Mouse (Mus musculus) hematopoietic stem cell, adult 5-6 weeks (primary cell): ENCODE results near the gene Bclaf1. TPM values are rescaled to one million over a fixed set of nuclear protein-coding genes. Genes with fewer than 3 reads are reported as not detected.
A peak's percentile ranks its signal among the peaks of the same experiment; 100 is the strongest.

Experiments used
- ATAC-seq, 2 experiments: fragments of 125-278 bp in 1 of 2; replicated peaks in 1 of 2; 2 replicates each; pipeline ENCODE4 v1.8.0; 2016 to 2017; ENCODE audit warnings: inconsistent platforms in 2 of 2, mild to moderate bottlenecking in 2 of 2, moderate number of reproducible peaks in 2 of 2, low read depth in 1 of 2, moderate TSS enrichment in 1 of 2; ENCODE audit not compliant: low FRiP score in 2 of 2, poor library complexity in 2 of 2, severe bottlenecking in 2 of 2, insufficient read depth in 1 of 2, low TSS enrichment in 1 of 2
- total RNA-seq: library from RNA; stranded (forward); fragments of 172-1452, 232-1000 nt; gene quantifications from 2 replicates; pipeline ENCODE4 v1.2.3, GENCODE M21; 2017

Bclaf1 gene
- total RNA-seq = 575 and 650 TPM in 2 replicates

DNA sequence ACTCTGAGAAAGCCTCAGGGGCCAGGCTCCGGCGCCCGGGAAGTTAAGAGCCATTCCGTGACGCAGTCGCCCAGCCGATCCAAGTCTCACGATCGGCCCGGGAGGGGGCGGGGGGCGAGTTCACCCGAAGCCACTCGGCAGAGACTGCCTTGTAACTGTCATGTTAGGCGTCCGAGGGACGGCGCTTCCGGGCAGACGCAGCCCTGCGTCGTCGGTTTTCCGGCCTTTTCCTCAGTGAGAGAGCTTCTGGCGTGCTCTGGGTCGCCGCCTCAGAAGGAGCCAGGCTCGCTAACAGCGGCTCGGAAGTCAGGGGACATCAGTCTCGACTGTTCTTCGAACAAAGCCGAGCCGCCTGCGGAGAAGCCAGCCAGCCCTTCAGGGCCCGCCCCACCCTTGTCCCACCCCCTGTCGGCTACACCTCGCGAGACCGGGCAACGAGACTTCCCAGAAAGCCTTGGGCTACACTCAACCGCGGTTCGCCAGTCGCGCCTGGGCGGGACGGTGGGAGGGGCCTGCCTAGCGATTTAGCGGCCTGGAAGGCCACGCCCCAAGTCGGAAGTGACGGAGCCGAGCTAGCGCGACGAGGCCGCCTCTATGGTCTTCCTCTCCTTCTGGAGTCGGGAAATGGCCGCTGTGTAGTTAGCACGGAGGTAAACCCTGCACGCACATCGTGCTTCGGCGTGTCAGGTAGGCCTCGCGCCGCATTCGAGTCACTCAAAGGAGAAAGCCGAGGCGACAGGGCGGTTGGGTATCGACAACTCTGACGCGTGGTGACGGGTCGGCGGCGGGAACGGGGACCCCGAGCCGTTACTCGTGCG, at the start of gene Bclaf1:
Bclaf1 (plus strand) TSS at position 552 of the 818 bp plus-strand sequence.
- peak; percentile 91 to 92 for ATAC-seq

DNA sequence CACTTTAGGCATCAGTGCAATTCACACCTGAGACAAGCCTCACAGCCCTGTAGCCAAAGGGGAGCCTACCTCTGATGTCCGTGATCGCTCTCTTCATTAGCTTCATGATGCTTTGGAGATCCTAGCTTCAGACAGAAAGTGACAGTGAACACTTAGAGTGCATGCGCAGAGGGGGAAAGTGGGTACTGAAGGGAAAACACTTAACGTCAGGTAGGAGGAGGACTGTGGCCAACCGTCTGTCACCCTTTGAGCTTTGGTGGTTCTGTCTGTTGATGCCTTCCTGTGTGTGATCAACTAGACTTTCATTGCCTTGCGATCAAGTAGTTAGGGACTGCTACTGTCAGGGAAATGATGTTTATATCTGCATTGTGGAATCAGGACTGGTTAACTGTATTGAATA, 49.4 kb upstream of the Bclaf1 start:
- no peak for ATAC-seq

- ATAC-seq = no peak
Observed at GRCm38 (mm10) chr10:20264479-20264878, 47.8 kb upstream of the Bclaf1 start.

DNA sequence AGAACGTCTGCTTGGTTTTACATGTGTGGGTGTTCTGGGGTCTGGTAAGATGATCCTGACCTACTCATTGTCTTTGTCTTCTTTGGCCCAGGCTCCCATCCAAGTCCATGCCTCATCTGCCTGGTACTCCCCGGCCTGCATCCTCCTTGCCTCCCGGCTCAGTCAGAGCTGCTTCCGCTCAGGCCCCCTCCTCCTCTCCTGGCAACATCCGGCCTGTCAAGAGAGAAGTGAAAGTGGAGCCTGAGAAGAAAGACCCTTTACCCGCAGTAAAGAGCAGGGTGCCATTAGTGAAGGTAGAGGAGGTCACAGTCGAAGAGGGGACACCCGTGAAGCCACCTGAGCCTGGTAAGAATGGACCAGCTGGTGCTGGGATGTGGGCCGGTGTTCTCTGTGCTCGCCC, 45.2 kb upstream of the Bclaf1 start:
- 0 out of 4 replicates have a peak, but pooled peaks of 1 of the 2 experiments have one; percentile 31 for ATAC-seq

DNA sequence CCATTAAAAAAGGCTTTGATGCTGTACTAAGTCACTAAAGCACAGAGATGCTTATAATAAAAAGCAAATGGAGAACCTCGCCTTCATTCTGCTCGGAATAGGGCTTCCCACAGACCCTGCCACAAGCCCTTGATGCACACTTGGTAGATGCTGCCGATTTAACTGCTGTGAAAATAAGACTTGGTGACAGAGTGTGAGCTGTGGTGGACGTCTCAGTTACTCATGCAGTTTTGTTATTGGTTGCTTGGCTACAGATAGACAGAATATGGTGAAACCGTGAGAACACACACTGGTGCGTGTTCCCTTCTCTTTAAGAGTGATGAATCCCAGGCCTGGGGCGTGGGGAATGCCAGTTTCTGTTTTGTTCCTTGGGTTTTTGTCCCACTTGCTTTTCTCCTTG, 43.3 kb upstream of the Bclaf1 start:
- no peak for ATAC-seq

DNA sequence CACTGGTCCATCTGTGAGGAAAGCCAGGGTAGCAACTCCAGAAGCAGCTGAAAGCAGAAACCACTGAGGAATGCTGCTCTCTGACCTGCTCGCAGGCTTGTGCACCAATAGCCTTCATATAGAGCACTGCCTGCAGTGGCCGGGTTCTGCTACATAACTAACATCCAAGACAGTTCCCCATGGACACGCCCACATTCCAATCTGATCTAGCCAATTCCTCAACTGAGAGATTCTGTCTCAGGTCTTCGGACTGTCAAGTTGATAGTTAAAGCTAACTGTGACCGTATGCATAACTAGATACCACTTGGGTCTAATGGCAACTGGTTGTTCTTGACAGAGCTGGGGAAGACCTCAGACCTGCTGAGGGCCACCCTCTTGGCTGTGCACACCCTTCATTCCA, 39.9 kb upstream of the Bclaf1 start:
- ATAC-seq = no peak

- no peak for ATAC-seq
Observed at GRCm38 (mm10) chr10:20273278-20273677, 39.0 kb upstream of the Bclaf1 start.

GRCm38 (mm10) chr10:20274022-20274421, 38.2 kb upstream of the Bclaf1 start:
- no peak for ATAC-seq

GRCm38 (mm10) chr10:20281456-20281855, 30.8 kb upstream of the Bclaf1 start:
- no peak for ATAC-seq

- ATAC-seq = no peak
Observed at GRCm38 (mm10) chr10:20285289-20285975, 26.8 kb upstream of the Bclaf1 start.

GRCm38 (mm10) chr10:20285994-20286836, 26.1 kb upstream of the Bclaf1 start:
- no peak for ATAC-seq

DNA sequence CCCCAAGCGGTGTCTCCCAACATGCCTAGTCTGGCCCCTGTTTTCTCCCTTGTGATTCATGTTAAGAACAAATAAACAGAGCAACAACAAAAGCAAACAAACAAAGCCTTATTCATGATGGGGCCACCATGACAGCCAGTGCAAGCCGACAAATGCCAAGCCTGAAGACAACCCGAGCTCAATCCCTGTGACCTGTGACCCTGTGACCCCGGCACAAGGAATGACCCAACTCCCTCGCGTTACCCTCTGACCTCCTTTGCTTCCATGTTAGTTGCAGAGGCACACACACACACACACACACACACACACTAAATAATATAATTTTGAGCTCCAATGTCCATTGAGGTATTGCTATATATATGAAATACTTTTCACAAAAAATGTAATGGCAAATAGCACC, 24.9 kb upstream of the Bclaf1 start:
- no peak for ATAC-seq

GRCm38 (mm10) chr10:20290467-20290883, 21.8 kb upstream of the Bclaf1 start:
- ATAC-seq = peak; percentile 71 to 84

GRCm38 (mm10) chr10:20295961-20296360, 16.3 kb upstream of the Bclaf1 start:
- no peak for ATAC-seq

GRCm38 (mm10) chr10:20298152-20298920, 13.9 kb upstream of the Bclaf1 start:
- no peak for ATAC-seq

GRCm38 (mm10) chr10:20299114-20299513, 13.2 kb upstream of the Bclaf1 start:
- no peak for ATAC-seq
